Mouse (Mus musculus) limb, embryonic 14.5 days (tissue): ENCODE results near the gene Brd7. TPM values are rescaled to one million over a fixed set of nuclear protein-coding genes. Genes with fewer than 3 reads are reported as not detected.
A peak's percentile ranks its signal among the peaks of the same experiment; 100 is the strongest.

Experiments used
- ATAC-seq: fragments of 200-750 bp; cut with Nextera tagmentation; 2 replicates; pipeline ENCODE4 v1.8.0; 2017; ENCODE audit warnings: low read depth, moderate number of reproducible peaks, moderate TSS enrichment; ENCODE audit not compliant: low FRiP score
- DNase-seq: peaks from one replicate; pipeline ENCODE4 v3.0.0-alpha.2; 2015; ENCODE audit warnings: low spot score
- H3K27ac ChIP-seq: fragments of 300-500 bp; sonication (generic); replicated peaks from 2 replicates; pipeline ENCODE4 v1.5.1; 2014; ENCODE audit warnings: low read depth, mild to moderate bottlenecking, low read length, moderate library complexity, mixed read lengths
- H3K27me3 ChIP-seq: fragments of 300-500 bp; sonication (generic); 2 replicates; pipeline ENCODE4 v1.6.1; 2014; ENCODE audit warnings: low read length, mixed read lengths; ENCODE audit not compliant: control insufficient read depth, insufficient read depth
- H3K36me3 ChIP-seq: fragments of 300-500 bp; sonication (generic); 2 replicates; pipeline ENCODE4 v1.6.1; 2014; ENCODE audit warnings: mild to moderate bottlenecking, low read length, moderate library complexity, mixed read lengths; ENCODE audit not compliant: control insufficient read depth, insufficient read depth
- H3K4me1 ChIP-seq: fragments of 300-500 bp; sonication (generic); 2 replicates; pipeline ENCODE4 v1.6.1; 2014; ENCODE audit warnings: antibody characterized with exemption, low read length, mixed read lengths; ENCODE audit not compliant: control insufficient read depth, insufficient read depth
- H3K4me2 ChIP-seq: fragments of 300-500 bp; sonication (generic); replicated peaks from 2 replicates; pipeline ENCODE4 v1.6.1; 2014; ENCODE audit warnings: low read depth, mild to moderate bottlenecking, low read length, moderate library complexity; ENCODE audit not compliant: severe bottlenecking
- H3K4me3 ChIP-seq: fragments of 300-500 bp; sonication (generic); replicated peaks from 2 replicates; pipeline ENCODE4 v1.5.1; 2014; ENCODE audit warnings: low read length
- H3K9ac ChIP-seq: fragments of 300-500 bp; sonication (generic); 2 replicates; pipeline ENCODE4 v1.6.1; 2014; ENCODE audit warnings: mild to moderate bottlenecking, low read depth, low read length, moderate library complexity; ENCODE audit not compliant: severe bottlenecking
- H3K9me3 ChIP-seq: fragments of 300-500 bp; sonication (generic); 2 replicates; pipeline ENCODE4 v1.6.1; 2016; ENCODE audit warnings: low read length; ENCODE audit not compliant: control insufficient read depth
- POLR2A ChIP-seq: fragments of 200-500 bp; IDR thresholded peaks from 2 replicates; pipeline ENCODE4 v1.8.0; 2012; ENCODE audit warnings: inconsistent platforms, mild to moderate bottlenecking, moderate library complexity, borderline replicate concordance; ENCODE audit not compliant: insufficient read depth, insufficient read length; ENCODE audit errors: extremely low read depth
- WGBS: fragments of 180-500 bp; shearing (Covaris S2); extraction: QIAGEN DNeasy Blood & Tissue Kit; methylation state at CpG from one replicate; pipeline ENCODE4 v1.1.7; 2014; 5-methylcytosine and 5-hydroxymethylcytosine counted together
- polyA plus RNA-seq, 2 experiments: library from polyadenylated mRNA; depleted of rRNA in 1 of 2; stranded (reverse) in 1 of 2; unstranded in 1 of 2; fragments of >200 nt; fragmentation: Nextera tagmentation in 1 of 2; extraction: Ambion mirVana in 1 of 2; gene quantifications; 2 replicates each; pipeline versions ENCODE4 v1.2.1 to v1.2.3; 2012 to 2014

The Brd7 gene
- polyA plus RNA-seq, 2 experiments: 73.6 to 77.7 TPM

- H3K4me3 ChIP-seq: no peak overlapping the region
- no peak for ATAC-seq
- H3K4me1 ChIP-seq: peaks cover 3% of the 10 kb centered on the region; the same call in 1 of the 2 replicates
- TF ChIP-seq POLR2A: no peak
- H3K9ac ChIP-seq: no peak overlapping the region
- peak overlapping the region; percentile 70 for H3K27ac ChIP-seq
- no peaks in the 10 kb centered on the region for H3K9me3 ChIP-seq
- DNase-seq: peak; percentile 68
- WGBS: 43% methylated on average over 31 of the region's 31 CpGs
- H3K36me3 ChIP-seq: no peaks in the 10 kb centered on the region
- H3K4me2 ChIP-seq: no peak overlapping the region
- no peaks in the 10 kb centered on the region for H3K27me3 ChIP-seq
Measured at GRCm38 (mm10) chr8:88382311-88383163, 20.5 kb upstream of the Brd7 start.

GRCm38 (mm10) chr8:88380497-88380896 is 18.5 kb upstream of the Brd7 start:
- DNase-seq: no peak
- peaks cover 14% of the 10 kb centered on the region for H3K4me1 ChIP-seq
- no peak for ATAC-seq
- H3K9me3 ChIP-seq: no peaks in the 10 kb centered on the region
- H3K4me2 ChIP-seq: no peak overlapping the region
- no peak for TF ChIP-seq POLR2A
- WGBS: 81% methylated on average over 7 of the region's 7 CpGs
- no peak overlapping the region for H3K4me3 ChIP-seq
- no peaks in the 10 kb centered on the region for H3K36me3 ChIP-seq
- H3K27me3 ChIP-seq: no peaks in the 10 kb centered on the region
- H3K27ac ChIP-seq: no peak overlapping the region
- H3K9ac ChIP-seq: no peak overlapping the region

GRCm38 (mm10) chr8:88376836-88377582 is 15.0 kb upstream of the Brd7 start:
- Histone ChIP-seq H3K27me3 (no peaks in the 10 kb centered on the region), H3K36me3 (no peaks in the 10 kb centered on the region), H3K9me3 (no peaks in the 10 kb centered on the region), H3K4me2 (no peak overlapping the region), H3K9ac (no peak overlapping the region), H3K4me3 (no peak overlapping the region), H3K27ac (no peak overlapping the region), H3K4me1 (peaks cover 11% of the 10 kb centered on the region)
- DNase-seq (peak; percentile 76), ATAC-seq (peak; percentile 44)
- WGBS: 29% methylated on average over 19 of the region's 19 CpGs
- TF ChIP-seq POLR2A: no peak

GRCm38 (mm10) chr8:88371522-88371921 is 9.5 kb upstream of the Brd7 start:
- Histone ChIP-seq H3K4me3 (no peak overlapping the region), H3K27me3 (no peaks in the 10 kb centered on the region), H3K27ac (no peak overlapping the region), H3K36me3 (no peaks in the 10 kb centered on the region), H3K9me3 (peaks cover 4% of the 10 kb centered on the region; the same call in 1 of the 2 replicates), H3K4me1 (0 out of 2 replicates have a peak, but pooled peaks cover 3% of the 10 kb centered on the region), H3K4me2 (no peak overlapping the region), H3K9ac (no peak overlapping the region)
- ATAC-seq (no peak), DNase-seq (no peak)
- no peak for TF ChIP-seq POLR2A
- WGBS: 89% methylated on average over 2 of the region's 2 CpGs

GRCm38 (mm10) chr8:88369805-88370204 is 7.8 kb upstream of the Brd7 start:
- no peak for TF ChIP-seq POLR2A
- ATAC-seq: peak; percentile 79
- DNase-seq: peak; percentile 52

More at GRCm38 (mm10) chr8:88369805-88370204, 7.8 kb upstream of the Brd7 start:
- Histone ChIP-seq H3K9me3 (peaks cover 4% of the 10 kb centered on the region; the same call in 1 of the 2 replicates), H3K4me3 (no peak overlapping the region), H3K4me2 (no peak overlapping the region), H3K27ac (no peak overlapping the region), H3K27me3 (no peaks in the 10 kb centered on the region), H3K4me1 (0 out of 2 replicates have a peak, but pooled peaks cover 2% of the 10 kb centered on the region), H3K36me3 (no peaks in the 10 kb centered on the region), H3K9ac (no peak overlapping the region)
- WGBS: 40% methylated on average over 3 of the region's 3 CpGs
